Mouse (Mus musculus) liver, embryonic 13.5 days (tissue): ENCODE data around the gene Mtus2. TPM values are rescaled to one million over a fixed set of nuclear protein-coding genes. Genes with fewer than 3 reads are reported as not detected.
A peak's percentile ranks its signal among the peaks of the same experiment; 100 is the strongest.

Experiments
- ATAC-seq: fragments of 200-750 bp; cut with Nextera tagmentation; 2 replicates; pipeline ENCODE4 v1.8.0; 2017; ENCODE audit warnings: low read depth, mild to moderate bottlenecking, moderate number of reproducible peaks, moderate library complexity
- DNase-seq: peaks from one replicate; pipeline ENCODE4 v3.0.0; 2022
- H3K27ac ChIP-seq: fragments of 300-500 bp; sonication (generic); 2 replicates; pipeline ENCODE4 v1.5.1; 2015; ENCODE audit warnings: moderate library complexity, mild to moderate bottlenecking, inconsistent platforms
- H3K27me3 ChIP-seq: fragments of 300-500 bp; sonication (generic); 2 replicates; pipeline ENCODE4 v1.6.1; 2015; ENCODE audit warnings: mild to moderate bottlenecking, inconsistent platforms
- H3K36me3 ChIP-seq: fragments of 300-500 bp; sonication (generic); 2 replicates; pipeline ENCODE4 v1.6.1; 2015; ENCODE audit warnings: mild to moderate bottlenecking, inconsistent platforms
- H3K4me1 ChIP-seq: fragments of 300-500 bp; sonication (generic); replicated peaks from 2 replicates; pipeline ENCODE4 v1.6.1; 2015; ENCODE audit warnings: inconsistent platforms
- H3K4me2 ChIP-seq: fragments of 300-500 bp; sonication (generic); 2 replicates; pipeline ENCODE4 v1.6.1; 2015; ENCODE audit warnings: inconsistent platforms, mild to moderate bottlenecking, moderate library complexity
- H3K4me3 ChIP-seq: fragments of 300-500 bp; sonication (generic); replicated peaks from 2 replicates; pipeline ENCODE4 v1.5.1; 2015; ENCODE audit warnings: mild to moderate bottlenecking, inconsistent platforms
- H3K9ac ChIP-seq: fragments of 300-500 bp; sonication (generic); 2 replicates; pipeline ENCODE4 v1.6.1; 2015; ENCODE audit warnings: mild to moderate bottlenecking, inconsistent platforms
- H3K9me3 ChIP-seq: fragments of 300-500 bp; sonication (generic); replicated peaks from 2 replicates; pipeline ENCODE4 v1.6.1; 2016; ENCODE audit warnings: inconsistent platforms
- WGBS: fragments of 180-500 bp; shearing (Covaris S2); methylation state at CpG from one replicate; pipeline ENCODE4 v1.1.7; 2015; ENCODE audit not compliant: insufficient replicate concordance; 5-methylcytosine and 5-hydroxymethylcytosine counted together
- polyA plus RNA-seq: library from polyadenylated mRNA; unstranded; fragments of >200 nt; fragmentation: Nextera tagmentation; extraction: Ambion mirVana; gene quantifications from 2 replicates; pipeline ENCODE4 v1.2.1, GENCODE M21; 2015

The Mtus2 gene
- polyA plus RNA-seq, result 0.77 and 1.2 TPM in 2 replicates

DNA sequence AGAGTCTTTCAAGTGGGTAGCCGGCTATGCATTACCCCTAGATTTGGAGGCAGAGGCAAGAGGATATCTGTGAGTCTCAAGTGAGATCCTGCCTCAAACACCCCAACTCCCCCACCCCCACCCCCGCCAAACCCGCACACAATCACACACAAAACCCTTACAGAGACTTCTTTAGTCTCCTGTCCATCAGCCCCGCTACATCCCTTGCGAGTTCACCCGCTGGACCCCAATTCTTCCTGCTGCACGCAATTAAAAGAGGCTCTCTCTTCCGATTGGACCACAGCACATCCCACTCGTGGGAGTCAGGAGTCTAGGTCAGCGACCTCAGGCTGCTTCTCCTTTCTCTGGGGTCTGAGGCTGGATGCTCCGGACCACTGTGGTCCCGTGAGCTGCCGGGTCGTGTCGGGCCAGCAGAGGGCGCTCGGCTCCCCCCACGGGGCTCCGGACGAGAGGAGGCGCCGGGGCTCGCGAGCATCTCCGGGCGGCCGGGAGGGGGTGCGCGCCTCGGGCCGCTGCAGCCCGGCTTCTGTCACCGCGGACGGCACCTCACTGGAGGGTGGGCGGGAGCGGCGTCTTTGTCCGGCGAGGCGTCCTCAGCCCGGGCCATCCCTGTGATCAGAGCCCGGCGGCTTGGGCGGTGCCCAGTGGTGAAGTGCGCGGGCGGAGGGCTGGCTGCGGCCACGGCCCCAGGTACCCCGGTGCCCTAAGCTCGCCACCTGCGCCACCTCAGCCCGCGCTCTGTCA is at the start of gene Mtus2:
Mtus2 (plus strand) TSS at position 500 of the 744 bp plus-strand sequence.
- Histone ChIP-seq H3K4me3 (peak within 1 kb of the TSS; percentile 45), H3K27ac (no peak within 1 kb of the TSS), H3K9me3 (no peaks in the 10 kb centered on the region), H3K27me3 (peaks cover 39% of the 10 kb centered on the region), H3K4me1 (peaks cover 10% of the 10 kb centered on the region; the same call in 1 of the 2 replicates), H3K4me2 (peak within 1 kb of the TSS; percentile 62), H3K36me3 (no peaks in the 10 kb centered on the region), H3K9ac (no peak within 1 kb of the TSS)
- 1% methylated on average over 52 of the region's 55 CpGs for WGBS
- DNase-seq, result peak; percentile 43
- peak; percentile 62 for ATAC-seq

DNA sequence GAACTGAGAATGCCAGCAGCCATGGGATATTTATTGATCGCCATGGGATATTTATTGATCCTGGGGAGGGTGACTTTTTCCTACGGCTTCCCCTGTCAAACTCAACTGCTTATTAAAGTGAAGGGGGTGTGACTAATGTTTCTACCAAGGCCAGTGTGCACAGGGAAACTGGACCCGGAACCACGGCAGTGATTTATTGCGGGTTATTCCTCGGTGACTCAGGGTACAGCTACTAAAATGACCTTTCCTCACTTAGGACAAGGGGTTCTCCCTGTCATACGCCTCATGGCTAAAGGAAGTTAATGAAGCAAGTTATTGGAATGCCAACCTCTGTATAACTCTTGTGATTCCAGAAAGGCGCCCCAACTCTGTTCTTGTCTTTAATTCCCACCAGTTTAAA is 49.3 kb upstream of the Mtus2 start:
- no peaks in the 10 kb centered on the region for H3K9me3 ChIP-seq
- WGBS, result 71% methylated on average over 8 of the region's 8 CpGs
- no peak overlapping the region for H3K27ac ChIP-seq
- H3K36me3 ChIP-seq, result no peaks in the 10 kb centered on the region
- no peak overlapping the region for H3K9ac ChIP-seq
- no peaks in the 10 kb centered on the region for H3K4me1 ChIP-seq
- H3K4me2 ChIP-seq, result no peak overlapping the region
- H3K4me3 ChIP-seq, result no peak overlapping the region
- ATAC-seq, result no peak
- no peak for DNase-seq
- H3K27me3 ChIP-seq, result no peaks in the 10 kb centered on the region

DNA sequence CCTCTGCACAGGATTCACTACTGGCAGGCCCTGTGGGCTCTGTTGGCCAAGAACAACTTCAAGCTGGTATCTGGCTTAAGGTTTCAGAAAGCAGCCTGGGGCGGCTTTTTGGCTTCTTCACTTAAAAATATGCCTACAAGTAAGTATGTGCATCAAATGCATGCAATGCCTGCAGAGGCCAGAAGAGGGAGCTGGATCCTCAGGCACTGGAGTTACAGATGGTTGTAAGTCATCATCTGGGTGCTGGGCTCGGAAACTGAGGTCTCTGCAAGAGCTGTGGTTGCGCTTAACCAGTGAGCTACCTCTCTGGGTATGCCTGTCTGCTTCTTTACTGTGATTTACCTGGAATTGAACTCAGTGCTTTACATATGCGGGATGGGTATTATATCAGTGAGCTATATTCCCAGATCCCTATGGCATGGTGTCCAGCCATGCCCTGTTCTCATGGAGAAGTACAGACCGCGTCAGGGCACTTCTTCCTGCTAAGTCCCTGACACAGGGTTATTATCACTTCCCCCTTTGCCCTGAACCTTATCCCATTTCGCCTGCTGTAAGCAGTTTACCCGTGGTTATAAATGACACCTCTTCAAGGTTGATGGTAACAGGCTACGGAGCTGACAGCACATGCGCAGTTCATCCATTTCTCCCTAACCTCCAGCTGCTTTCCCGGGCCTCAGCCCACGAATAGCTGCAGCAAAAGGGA is 46.2 kb upstream of the Mtus2 start:
- Histone ChIP-seq H3K27ac (no peak overlapping the region), H3K4me3 (no peak overlapping the region), H3K9ac (no peak overlapping the region), H3K36me3 (no peaks in the 10 kb centered on the region), H3K4me2 (no peak overlapping the region), H3K4me1 (peaks cover 8% of the 10 kb centered on the region), H3K9me3 (no peaks in the 10 kb centered on the region), H3K27me3 (no peaks in the 10 kb centered on the region)
- DNase-seq (no peak), ATAC-seq (0 out of 2 replicates have a peak, but pooled peaks have one; percentile 20)
- 63% methylated on average over 12 of the region's 12 CpGs for WGBS

DNA sequence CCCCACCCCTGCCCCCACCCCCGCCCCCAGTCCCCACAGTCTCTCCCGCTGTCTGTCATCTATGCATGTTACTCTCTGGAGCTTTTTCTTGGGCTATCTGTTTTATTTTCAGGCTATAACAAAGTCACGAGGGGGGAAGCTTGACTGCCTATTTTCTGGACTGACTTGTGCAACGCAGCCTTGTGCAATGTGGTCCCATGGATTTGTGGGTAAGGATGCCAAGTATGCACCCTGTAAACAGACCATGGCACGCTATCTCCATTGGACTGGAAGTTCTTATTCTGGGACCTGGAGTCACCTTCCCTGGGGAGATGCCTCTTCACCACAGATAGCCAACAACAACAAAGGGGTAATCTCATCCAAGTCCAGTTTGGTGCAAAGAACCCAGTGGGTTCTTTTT is 45.4 kb upstream of the Mtus2 start:
- Histone ChIP-seq H3K27me3 (no peaks in the 10 kb centered on the region), H3K4me1 (peaks cover 8% of the 10 kb centered on the region), H3K9ac (no peak overlapping the region), H3K4me2 (no peak overlapping the region), H3K27ac (no peak overlapping the region), H3K4me3 (no peak overlapping the region), H3K36me3 (no peaks in the 10 kb centered on the region), H3K9me3 (no peaks in the 10 kb centered on the region)
- ATAC-seq, result no peak
- WGBS, result 65% methylated on average over 5 of the region's 5 CpGs
- DNase-seq, result no peak

DNA sequence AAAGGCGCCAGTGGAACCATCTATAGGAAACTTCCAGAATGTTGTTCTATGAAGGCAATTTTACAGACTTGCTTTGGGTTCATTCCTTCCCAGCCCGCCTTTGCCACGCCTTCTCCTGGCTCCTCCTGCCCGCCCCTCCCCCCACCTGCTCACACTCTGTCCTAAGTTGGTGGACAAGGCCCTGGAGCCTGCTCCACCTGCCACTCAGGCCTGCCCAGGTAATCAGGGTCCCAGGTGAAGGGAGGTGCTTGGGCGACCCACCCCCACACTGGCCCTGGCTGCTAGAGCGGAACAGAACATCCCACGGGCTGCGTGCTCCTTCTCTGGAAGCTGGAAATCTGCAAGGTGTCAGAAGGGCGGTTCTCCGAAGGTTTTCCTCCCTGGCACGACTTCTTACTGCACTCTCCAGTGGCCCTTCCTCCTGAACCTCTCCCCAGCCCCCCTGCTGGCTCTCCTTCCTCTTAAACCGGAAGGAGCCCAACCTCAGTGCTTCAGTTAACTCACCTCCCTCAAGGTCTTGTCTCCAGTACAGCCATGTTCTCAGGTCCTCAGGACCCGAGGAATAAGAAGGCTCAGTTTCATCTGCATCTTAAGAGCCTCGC is 43.8 kb upstream of the Mtus2 start:
- H3K27ac ChIP-seq, result no peak overlapping the region
- no peak overlapping the region for H3K4me2 ChIP-seq
- ATAC-seq, result 0 out of 2 replicates have a peak, but pooled peaks have one; percentile 8

DNA sequence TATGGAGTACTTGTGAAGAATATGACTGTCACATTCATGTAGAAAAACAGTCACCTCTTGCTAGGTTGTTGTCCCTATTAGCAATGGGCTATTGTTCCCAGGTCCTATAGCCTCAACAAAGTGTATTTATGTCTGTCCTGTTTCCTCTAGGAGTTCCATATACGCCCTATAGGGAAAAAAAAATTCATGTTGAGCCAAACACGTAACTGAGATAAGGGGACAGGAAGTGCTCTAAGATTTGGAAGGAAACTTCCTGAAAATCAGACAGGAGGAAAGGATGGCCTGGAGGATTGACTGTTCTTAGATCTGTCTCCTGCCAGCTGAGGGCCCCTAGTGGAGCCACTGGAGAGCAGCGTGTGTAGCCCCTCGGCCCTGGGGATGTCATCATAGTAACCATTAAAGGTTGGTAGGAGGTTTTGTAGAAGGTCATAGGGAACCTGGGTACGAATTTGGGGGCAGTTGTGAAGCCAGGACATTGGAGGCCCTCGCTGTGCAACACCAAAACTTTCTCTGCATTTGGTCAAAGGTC is 42.0 kb upstream of the Mtus2 start:
- Histone ChIP-seq H3K27ac (no peak overlapping the region), H3K4me2 (no peak overlapping the region), H3K4me3 (no peak overlapping the region), H3K9ac (no peak overlapping the region), H3K4me1 (peaks cover 16% of the 10 kb centered on the region), H3K36me3 (no peaks in the 10 kb centered on the region), H3K9me3 (no peaks in the 10 kb centered on the region), H3K27me3 (no peaks in the 10 kb centered on the region)
- DNase-seq (no peak), ATAC-seq (no peak)
- WGBS, result 17% methylated on average over 6 of the region's 6 CpGs

More for the DNA sequence above, 43.8 kb upstream of the Mtus2 start:
- Histone ChIP-seq H3K36me3 (no peaks in the 10 kb centered on the region), H3K9me3 (no peaks in the 10 kb centered on the region), H3K4me1 (peaks cover 14% of the 10 kb centered on the region), H3K9ac (no peak overlapping the region), H3K4me3 (no peak overlapping the region), H3K27me3 (no peaks in the 10 kb centered on the region)
- DNase-seq, result no peak
- WGBS, result 36% methylated on average over 14 of the region's 14 CpGs

DNA sequence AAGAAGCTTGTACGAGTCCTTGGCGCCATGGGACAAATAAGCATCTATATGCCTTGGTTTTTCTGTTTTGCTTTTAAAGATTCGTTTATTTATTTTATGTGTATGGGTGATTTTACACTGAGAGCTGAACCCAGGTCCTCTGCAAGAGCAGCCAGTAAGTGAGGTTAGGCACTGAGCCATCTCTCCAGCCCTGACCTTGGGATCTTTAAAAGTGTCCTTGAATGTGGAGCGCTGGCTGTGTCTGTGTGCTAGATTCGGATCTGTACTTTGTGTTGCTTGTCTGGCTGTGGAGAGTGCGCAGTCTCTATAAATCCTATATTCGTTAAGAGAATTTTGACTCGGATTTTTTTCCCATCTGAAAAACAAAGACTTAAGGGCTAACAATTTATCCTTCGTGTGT is 40.9 kb upstream of the Mtus2 start:
- H3K4me1 ChIP-seq, result peaks cover 16% of the 10 kb centered on the region
- H3K4me3 ChIP-seq, result no peak overlapping the region
- no peak for DNase-seq
- no peaks in the 10 kb centered on the region for H3K9me3 ChIP-seq
- no peak overlapping the region for H3K4me2 ChIP-seq
- 78% methylated on average over 9 of the region's 9 CpGs for WGBS
- H3K9ac ChIP-seq, result no peak overlapping the region
- no peaks in the 10 kb centered on the region for H3K27me3 ChIP-seq
- H3K36me3 ChIP-seq, result no peaks in the 10 kb centered on the region
- no peak overlapping the region for H3K27ac ChIP-seq
- ATAC-seq, result no peak

DNA sequence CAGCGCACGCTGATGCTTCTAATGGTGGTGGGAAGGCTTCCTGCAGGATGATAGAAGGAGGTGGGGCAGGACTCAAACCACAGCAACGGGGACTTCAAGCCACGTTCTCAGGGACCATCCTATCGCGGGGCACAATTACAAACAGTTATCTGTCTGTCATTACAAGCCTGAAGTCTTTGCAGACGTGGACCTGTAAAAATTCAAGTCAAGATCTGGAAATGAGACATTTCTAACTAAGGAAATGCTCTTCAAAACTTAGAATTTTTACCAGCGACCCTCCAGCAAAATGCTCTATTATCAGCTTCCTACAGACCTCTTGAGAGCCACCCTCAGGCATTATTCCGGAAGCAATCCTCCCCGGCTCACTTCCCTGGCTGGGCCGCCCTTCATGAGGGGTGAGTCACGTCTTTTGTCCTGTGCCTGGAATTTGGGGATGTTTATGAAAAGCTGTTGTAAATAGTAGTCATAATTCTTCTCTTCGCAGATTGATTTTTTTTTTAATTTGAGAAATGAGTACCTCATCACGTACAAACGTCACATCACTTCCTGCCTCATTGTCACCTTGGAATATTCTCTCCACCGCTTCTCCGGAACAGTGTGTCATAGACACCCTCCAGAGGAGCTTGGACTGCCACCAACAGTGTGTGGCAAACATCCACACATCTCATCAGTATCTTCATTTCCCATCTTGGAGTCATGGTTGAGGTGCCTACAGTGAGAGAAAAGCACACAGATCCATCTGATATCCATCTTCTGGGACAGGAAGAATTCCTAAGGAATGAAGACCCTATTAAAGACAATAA is 38.9 kb upstream of the Mtus2 start:
- no peak overlapping the region for H3K9ac ChIP-seq
- H3K4me2 ChIP-seq, result peak overlapping the region; percentile 42
- no peaks in the 10 kb centered on the region for H3K9me3 ChIP-seq
- DNase-seq, result no peak
- H3K4me3 ChIP-seq, result no peak overlapping the region
- no peak overlapping the region for H3K27ac ChIP-seq
- H3K27me3 ChIP-seq, result no peaks in the 10 kb centered on the region
- H3K36me3 ChIP-seq, result no peaks in the 10 kb centered on the region
- H3K4me1 ChIP-seq, result peaks cover 13% of the 10 kb centered on the region
- ATAC-seq, result peak; percentile 76
- WGBS, result 13% methylated on average over 17 of the region's 17 CpGs

DNA sequence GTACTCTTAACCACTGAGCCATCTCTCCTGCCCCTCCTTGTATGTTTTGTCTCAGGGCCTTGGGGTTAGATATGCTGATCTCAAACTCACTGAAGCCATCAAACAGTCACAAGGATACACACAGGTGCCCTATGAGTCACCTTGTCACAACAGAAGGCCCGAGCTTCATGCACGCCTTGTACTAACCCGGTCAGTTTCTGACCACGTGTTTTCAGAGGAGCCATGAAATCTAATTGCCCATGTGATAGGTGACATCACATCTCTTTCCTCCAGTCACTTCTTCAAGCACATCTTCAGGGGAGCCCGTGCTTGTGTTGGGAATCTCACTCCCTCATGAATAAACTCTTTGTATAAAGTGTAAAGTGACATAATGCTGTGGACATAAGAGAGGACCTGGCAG is 32.5 kb upstream of the Mtus2 start:
- ATAC-seq, result no peak
- H3K9me3 ChIP-seq, result no peaks in the 10 kb centered on the region
- H3K9ac ChIP-seq, result no peak overlapping the region

DNA sequence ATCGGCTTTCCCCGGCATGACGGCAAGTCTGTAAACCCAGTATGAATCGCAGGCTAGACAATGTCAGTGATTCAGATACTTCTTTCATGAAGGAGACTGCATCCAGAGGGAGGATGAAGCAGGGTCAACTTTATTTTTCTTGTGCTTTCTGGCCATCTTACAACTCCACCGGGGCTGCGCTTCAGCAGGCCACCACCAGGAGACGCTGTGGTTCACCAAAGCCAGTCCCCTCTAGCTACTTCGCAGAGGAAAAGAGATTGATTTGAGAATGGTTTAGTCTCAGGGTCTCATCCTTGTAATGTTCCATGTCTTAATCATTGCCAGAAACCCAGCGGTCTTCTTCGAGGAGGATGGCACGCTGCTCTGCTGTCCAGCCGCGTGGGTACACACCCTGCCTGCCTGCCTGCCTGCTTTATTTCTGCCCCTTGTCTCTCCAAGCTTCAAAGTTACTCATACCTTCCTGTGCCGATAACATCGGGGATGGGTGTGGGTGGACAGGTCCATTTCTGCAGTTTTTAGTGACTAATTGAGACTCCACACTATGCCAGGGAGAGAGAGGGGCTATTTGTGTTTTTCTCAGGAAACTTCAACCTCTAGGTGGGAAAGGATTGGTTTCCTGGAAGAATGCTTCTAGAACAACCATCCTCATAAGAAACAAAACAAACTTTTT is 31.1 kb upstream of the Mtus2 start:
- H3K27me3 ChIP-seq, result no peaks in the 10 kb centered on the region
- no peaks in the 10 kb centered on the region for H3K9me3 ChIP-seq
- H3K27ac ChIP-seq, result no peak overlapping the region
- H3K4me3 ChIP-seq, result no peak overlapping the region
- no peak for ATAC-seq
- H3K4me2 ChIP-seq, result no peak overlapping the region
- WGBS, result 55% methylated on average over 15 of the region's 15 CpGs
- H3K9ac ChIP-seq, result no peak overlapping the region
- no peaks in the 10 kb centered on the region for H3K36me3 ChIP-seq
- DNase-seq, result no peak
- no peaks in the 10 kb centered on the region for H3K4me1 ChIP-seq

More for the DNA sequence above, 32.5 kb upstream of the Mtus2 start:
- no peaks in the 10 kb centered on the region for H3K27me3 ChIP-seq
- H3K4me3 ChIP-seq, result no peak overlapping the region
- WGBS, result 70% methylated on average over 5 of the region's 5 CpGs
- no peak overlapping the region for H3K4me2 ChIP-seq
- no peak for DNase-seq
- H3K27ac ChIP-seq, result no peak overlapping the region
- H3K4me1 ChIP-seq, result no peaks in the 10 kb centered on the region
- H3K36me3 ChIP-seq, result no peaks in the 10 kb centered on the region
